Mouse (Mus musculus): ENCODE measurements around the gene Krtap24-1. TPM values are rescaled to one million over a fixed set of nuclear protein-coding genes. Genes with fewer than 3 reads are reported as not detected.

The Krtap24-1 gene
- polyA plus RNA-seq, 2 experiments = not detected

DNA sequence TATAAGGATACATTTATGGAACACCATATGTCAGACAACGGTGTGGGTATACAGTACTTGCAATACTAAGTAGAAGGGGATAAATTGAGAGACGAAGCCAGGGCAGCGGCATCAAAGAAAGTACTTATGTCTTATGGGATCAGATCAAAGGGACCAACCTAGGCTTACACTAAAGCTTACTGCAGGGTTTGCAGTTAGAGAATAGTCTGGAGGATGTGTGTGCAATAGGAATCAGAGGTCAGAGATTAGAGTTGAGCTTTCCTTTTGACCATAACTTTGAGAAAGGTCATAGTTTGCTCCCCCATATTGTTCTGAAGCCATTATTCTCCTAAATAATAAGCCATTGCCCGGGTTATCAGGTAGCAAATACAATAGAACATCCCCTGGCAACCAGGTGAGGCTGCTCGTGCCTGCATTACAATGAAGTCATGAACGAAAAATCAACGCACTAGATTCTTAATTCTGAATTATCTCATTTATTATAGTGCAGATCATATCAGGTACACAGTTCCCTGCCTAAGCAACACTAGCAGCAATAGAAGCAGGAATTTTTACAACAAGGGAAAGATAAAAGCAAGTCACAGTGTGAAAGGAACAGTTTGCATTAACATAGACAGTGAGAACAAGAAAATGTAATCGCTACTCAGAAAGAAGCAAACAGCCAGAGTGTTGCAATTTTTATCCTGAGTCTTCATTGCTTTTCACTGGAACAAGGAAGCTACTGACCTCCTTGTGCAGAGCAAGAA is 34.5 kb upstream of the Krtap24-1 start:
- 74% methylated on average over 8 of the region's 8 CpGs for WGBS (ENCODE audit: insufficient replicate concordance)
- ATAC-seq (ENCODE audit: insufficient read depth) = no peak
- no peaks in the 10 kb centered on the region for H3K4me1 ChIP-seq (replicated peaks; ENCODE audit: control insufficient read depth in 2 of 2, insufficient read depth in 2 of 2, low read length in 1 of 2)
- DNase-seq (ENCODE audit: low read depth in 3 of 3, low spot score in 3 of 3) = no peak
- H3K36me3 ChIP-seq (replicated peaks; ENCODE audit: control insufficient read depth, insufficient read depth, low read depth) = no peaks in the 10 kb centered on the region
- no peaks in the 10 kb centered on the region for H3K27me3 ChIP-seq (ENCODE audit: control insufficient read depth, insufficient read depth, low read length)
- H3K9me3 ChIP-seq (ENCODE audit: control insufficient read depth, low read length) = no peaks in the 10 kb centered on the region
- H3K9ac ChIP-seq (replicated peaks) = no peak overlapping the region
- H3K27ac ChIP-seq = no peak overlapping the region
- H3K4me2 ChIP-seq (ENCODE audit: low read depth) = no peak overlapping the region
- TF ChIP-seq CTCF (IDR thresholded peaks at IDR 0.05; ENCODE audit: low read depth) (no peak), EP300 (IDR thresholded peaks at IDR 0.05; ENCODE audit: low read depth) (no peak)
- no peak overlapping the region for H3K4me3 ChIP-seq (ENCODE audit: insufficient read depth in 1 of 2, low read depth in 2 of 2, low read length in 2 of 2)

DNA sequence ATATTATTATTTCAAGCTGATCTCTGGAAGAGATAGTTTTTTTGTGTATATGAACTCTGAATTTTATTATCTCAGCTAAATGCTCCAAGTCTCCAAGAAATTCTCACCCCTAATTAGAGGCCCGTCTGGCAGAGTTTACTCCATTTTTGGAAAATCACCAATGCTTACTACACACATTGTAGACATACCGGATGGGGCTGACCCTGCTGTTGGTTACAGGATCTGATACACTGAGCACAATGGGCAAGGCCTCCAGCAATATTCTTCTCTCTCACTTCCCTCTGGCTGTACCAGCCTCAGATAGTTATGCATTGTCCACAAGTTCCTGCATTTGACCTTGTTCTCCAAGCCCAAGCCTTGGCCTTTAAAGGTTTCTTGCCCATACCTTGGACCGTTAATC is 28.0 kb upstream of the Krtap24-1 start:
- H3K36me3 ChIP-seq (replicated peaks; ENCODE audit: control insufficient read depth, insufficient read depth, low read depth) = no peaks in the 10 kb centered on the region
- H3K4me1 ChIP-seq (replicated peaks; ENCODE audit: control insufficient read depth in 2 of 2, insufficient read depth in 2 of 2, low read length in 1 of 2) = no peaks in the 10 kb centered on the region
- no peak overlapping the region for H3K27ac ChIP-seq
- no peak overlapping the region for H3K9ac ChIP-seq (replicated peaks)
- no peak overlapping the region for H3K4me3 ChIP-seq (ENCODE audit: insufficient read depth in 1 of 2, low read depth in 2 of 2, low read length in 2 of 2)
- no peak for TF ChIP-seq EP300 (IDR thresholded peaks at IDR 0.05; ENCODE audit: low read depth)
- no peak for TF ChIP-seq CTCF (IDR thresholded peaks at IDR 0.05; ENCODE audit: low read depth)
- DNase-seq (ENCODE audit: low read depth in 3 of 3, low spot score in 3 of 3) = no peak
- H3K27me3 ChIP-seq (ENCODE audit: control insufficient read depth, insufficient read depth, low read length) = no peaks in the 10 kb centered on the region
- WGBS (ENCODE audit: insufficient replicate concordance) = 70% methylated on average over 3 of the region's 3 CpGs
- H3K4me2 ChIP-seq (ENCODE audit: low read depth) = no peak overlapping the region
- H3K9me3 ChIP-seq (ENCODE audit: control insufficient read depth, low read length) = no peaks in the 10 kb centered on the region
- ATAC-seq (ENCODE audit: insufficient read depth) = no peak

- Histone ChIP-seq H3K27me3 (ENCODE audit: control insufficient read depth, insufficient read depth, low read length) (no peaks in the 10 kb centered on the region), H3K9me3 (ENCODE audit: control insufficient read depth, low read length) (no peaks in the 10 kb centered on the region), H3K4me1 (replicated peaks; ENCODE audit: control insufficient read depth in 2 of 2, insufficient read depth in 2 of 2, low read length in 1 of 2) (no peaks in the 10 kb centered on the region), H3K4me3 (ENCODE audit: insufficient read depth in 1 of 2, low read depth in 2 of 2, low read length in 2 of 2) (no peak overlapping the region), H3K27ac (no peak overlapping the region), H3K4me2 (ENCODE audit: low read depth) (no peak overlapping the region), H3K36me3 (replicated peaks; ENCODE audit: control insufficient read depth, insufficient read depth, low read depth) (no peaks in the 10 kb centered on the region), H3K9ac (replicated peaks) (no peak overlapping the region)
- WGBS (ENCODE audit: insufficient replicate concordance) = 70% methylated on average over 4 of the region's 4 CpGs
- DNase-seq (ENCODE audit: low read depth in 3 of 3, low spot score in 3 of 3) (no peak), ATAC-seq (ENCODE audit: insufficient read depth) (no peak)
- TF ChIP-seq EP300 (IDR thresholded peaks at IDR 0.05; ENCODE audit: low read depth) = no peak
- no peak for TF ChIP-seq CTCF (IDR thresholded peaks at IDR 0.05; ENCODE audit: low read depth)
Observed at GRCm38 (mm10) chr16:88635142-88635541, 23.1 kb upstream of the Krtap24-1 start.

DNA sequence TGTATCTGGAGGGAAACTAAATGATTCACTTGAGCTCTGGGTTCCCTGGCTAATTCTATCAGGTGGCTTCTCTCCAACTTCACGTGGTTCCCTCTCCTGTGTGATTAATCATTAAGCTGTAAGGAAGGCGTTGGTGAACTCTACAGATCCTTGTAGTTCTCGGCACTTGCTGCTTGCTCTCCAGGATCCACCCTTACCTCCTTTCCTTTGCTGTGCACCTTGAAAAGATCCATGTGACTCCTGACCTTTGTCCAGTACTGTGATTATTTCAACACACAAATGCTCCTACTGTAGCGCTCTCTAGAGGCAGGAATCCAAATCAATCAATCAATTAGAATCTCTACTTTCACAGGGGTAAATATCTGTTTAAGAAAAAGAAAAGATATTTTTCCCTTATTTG is 19.4 kb upstream of the Krtap24-1 start:
- ATAC-seq (ENCODE audit: insufficient read depth) = no peak
- no peak overlapping the region for H3K27ac ChIP-seq

GRCm38 (mm10) chr16:88627566-88627965 is 15.5 kb upstream of the Krtap24-1 start, which contains the start of gene 2310079G19Rik:
2310079G19Rik (minus strand) TSS chr16:88627666.
- no peak within 1 kb of the TSS for H3K9ac ChIP-seq (replicated peaks)
- no peak for DNase-seq (ENCODE audit: low read depth in 3 of 3, low spot score in 3 of 3)

More for the DNA sequence above, 19.4 kb upstream of the Krtap24-1 start:
- no peaks in the 10 kb centered on the region for H3K9me3 ChIP-seq (ENCODE audit: control insufficient read depth, low read length)
- no peak overlapping the region for H3K4me2 ChIP-seq (ENCODE audit: low read depth)
- WGBS (ENCODE audit: insufficient replicate concordance) = 57% methylated on average over 4 of the region's 4 CpGs
- no peaks in the 10 kb centered on the region for H3K4me1 ChIP-seq (replicated peaks; ENCODE audit: control insufficient read depth in 2 of 2, insufficient read depth in 2 of 2, low read length in 1 of 2)
- no peak overlapping the region for H3K9ac ChIP-seq (replicated peaks)
- no peaks in the 10 kb centered on the region for H3K36me3 ChIP-seq (replicated peaks; ENCODE audit: control insufficient read depth, insufficient read depth, low read depth)
- H3K4me3 ChIP-seq (ENCODE audit: insufficient read depth in 1 of 2, low read depth in 2 of 2, low read length in 2 of 2) = no peak overlapping the region
- no peak for DNase-seq (ENCODE audit: low read depth in 3 of 3, low spot score in 3 of 3)
- no peak for TF ChIP-seq CTCF (IDR thresholded peaks at IDR 0.05; ENCODE audit: low read depth)
- TF ChIP-seq EP300 (IDR thresholded peaks at IDR 0.05; ENCODE audit: low read depth) = no peak
- H3K27me3 ChIP-seq (ENCODE audit: control insufficient read depth, insufficient read depth, low read length) = no peaks in the 10 kb centered on the region

More at GRCm38 (mm10) chr16:88627566-88627965, 15.5 kb upstream of the Krtap24-1 start, which contains the start of gene 2310079G19Rik:
- Histone ChIP-seq H3K36me3 (replicated peaks; ENCODE audit: control insufficient read depth, insufficient read depth, low read depth) (no peaks in the 10 kb centered on the region), H3K27ac (no peak within 1 kb of the TSS), H3K27me3 (ENCODE audit: control insufficient read depth, insufficient read depth, low read length) (no peaks in the 10 kb centered on the region), H3K9me3 (ENCODE audit: control insufficient read depth, low read length) (no peaks in the 10 kb centered on the region), H3K4me3 (ENCODE audit: insufficient read depth in 1 of 2, low read depth in 2 of 2, low read length in 2 of 2) (no peak within 1 kb of the TSS), H3K4me2 (ENCODE audit: low read depth) (no peak within 1 kb of the TSS), H3K4me1 (replicated peaks; ENCODE audit: control insufficient read depth in 2 of 2, insufficient read depth in 2 of 2, low read length in 1 of 2) (no peaks in the 10 kb centered on the region)
- no peak for ATAC-seq (ENCODE audit: insufficient read depth)
- TF ChIP-seq EP300 (IDR thresholded peaks at IDR 0.05; ENCODE audit: low read depth) = no peak
- TF ChIP-seq CTCF (IDR thresholded peaks at IDR 0.05; ENCODE audit: low read depth) = no peak
- 75% methylated on average over 4 of the region's 4 CpGs for WGBS (ENCODE audit: insufficient replicate concordance)

Measured in liver, embryonic 14.5 days (tissue).